Mouse (Mus musculus) ovary, postnatal 36 days (tissue): ENCODE results near the gene Farp1.

Experiments
- DNase-seq: peaks from one replicate; pipeline ENCODE4 v3.0.0; 2022; ENCODE audit warnings: low spot score, mixed read lengths

The Farp1 gene

GRCm38 (mm10) chr14:121219226-121220039, 184.4 kb downstream of the Farp1 start:
- no peak for DNase-seq

DNA sequence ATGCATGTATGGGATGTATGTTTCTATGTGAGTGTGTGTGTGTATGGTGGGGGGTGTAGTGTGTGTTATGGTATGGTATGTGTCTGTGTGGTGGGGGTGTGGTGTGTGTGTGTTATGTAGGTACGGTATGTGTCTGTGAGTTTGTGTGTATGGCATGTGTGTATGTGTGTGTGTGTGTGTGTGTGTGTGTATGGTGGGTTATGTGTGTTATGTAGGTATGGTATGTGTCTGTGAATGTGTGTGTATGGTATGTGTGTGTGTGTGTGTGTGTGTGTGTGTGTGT, 185.0 kb downstream of the Farp1 start:
- DNase-seq, result no peak

- peak; percentile 59 for DNase-seq
Measured at GRCm38 (mm10) chr14:121220723-121221122, 185.7 kb downstream of the Farp1 start.

GRCm38 (mm10) chr14:121225804-121226203, 190.8 kb downstream of the Farp1 start:
- DNase-seq, result no peak

- DNase-seq, result no peak
Measured at GRCm38 (mm10) chr14:121229036-121229773, 194.2 kb downstream of the Farp1 start.

DNA sequence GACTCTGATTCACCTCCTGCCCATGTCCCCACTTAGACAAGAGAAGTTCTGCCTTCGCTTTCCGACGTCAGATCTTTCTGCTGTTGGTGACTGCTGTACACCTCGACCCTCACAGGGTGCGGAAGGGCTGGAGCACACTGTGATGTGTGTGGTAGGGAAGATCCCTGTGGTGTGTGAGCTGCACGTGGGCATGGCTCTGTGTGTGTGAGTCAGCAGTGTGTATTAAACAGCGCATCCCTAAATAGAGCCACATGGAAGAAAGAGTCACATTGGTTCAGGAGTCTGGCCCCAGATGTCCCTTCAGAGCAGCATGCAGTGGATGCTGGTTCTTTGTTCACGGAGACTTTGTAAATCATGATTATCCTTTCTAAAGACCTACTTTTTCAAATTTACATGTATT, 196.2 kb downstream of the Farp1 start:
- no peak for DNase-seq

DNA sequence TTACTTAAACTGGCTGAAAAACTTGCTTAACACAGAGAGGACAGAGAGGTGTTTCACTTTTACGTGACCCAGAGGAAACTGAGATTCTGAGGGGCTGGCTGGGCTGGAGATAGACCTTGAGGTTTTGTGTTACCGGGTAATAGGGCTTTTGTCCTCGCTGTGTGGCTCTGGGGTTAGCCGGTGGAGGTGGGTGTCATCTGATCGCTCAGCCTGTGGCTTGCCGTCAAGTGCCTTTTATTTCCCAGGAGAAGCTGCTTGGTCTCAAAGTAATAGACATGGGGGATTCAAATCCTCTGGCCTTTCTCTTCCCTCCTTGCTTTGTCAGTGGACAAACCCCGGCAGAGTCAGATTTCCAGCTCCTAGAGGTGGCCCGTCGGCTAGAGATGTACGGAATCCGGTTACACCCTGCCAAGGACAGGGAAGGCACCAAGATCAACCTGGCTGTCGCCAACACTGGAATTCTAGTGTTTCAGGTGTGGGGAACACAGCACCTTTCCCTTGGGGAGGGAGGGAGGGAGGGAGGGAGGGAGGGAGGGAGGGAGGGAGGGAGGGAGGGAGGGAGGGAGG, 199.8 kb downstream of the Farp1 start:
- DNase-seq, result no peak

- no peak for DNase-seq
Measured at GRCm38 (mm10) chr14:121236736-121237135, 201.7 kb downstream of the Farp1 start.

GRCm38 (mm10) chr14:121238727-121239126, 203.7 kb downstream of the Farp1 start:
- no peak for DNase-seq

GRCm38 (mm10) chr14:121239386-121239785, 204.4 kb downstream of the Farp1 start:
- no peak for DNase-seq

- no peak for DNase-seq
Measured at GRCm38 (mm10) chr14:121244104-121244503, 209.1 kb downstream of the Farp1 start.

DNA sequence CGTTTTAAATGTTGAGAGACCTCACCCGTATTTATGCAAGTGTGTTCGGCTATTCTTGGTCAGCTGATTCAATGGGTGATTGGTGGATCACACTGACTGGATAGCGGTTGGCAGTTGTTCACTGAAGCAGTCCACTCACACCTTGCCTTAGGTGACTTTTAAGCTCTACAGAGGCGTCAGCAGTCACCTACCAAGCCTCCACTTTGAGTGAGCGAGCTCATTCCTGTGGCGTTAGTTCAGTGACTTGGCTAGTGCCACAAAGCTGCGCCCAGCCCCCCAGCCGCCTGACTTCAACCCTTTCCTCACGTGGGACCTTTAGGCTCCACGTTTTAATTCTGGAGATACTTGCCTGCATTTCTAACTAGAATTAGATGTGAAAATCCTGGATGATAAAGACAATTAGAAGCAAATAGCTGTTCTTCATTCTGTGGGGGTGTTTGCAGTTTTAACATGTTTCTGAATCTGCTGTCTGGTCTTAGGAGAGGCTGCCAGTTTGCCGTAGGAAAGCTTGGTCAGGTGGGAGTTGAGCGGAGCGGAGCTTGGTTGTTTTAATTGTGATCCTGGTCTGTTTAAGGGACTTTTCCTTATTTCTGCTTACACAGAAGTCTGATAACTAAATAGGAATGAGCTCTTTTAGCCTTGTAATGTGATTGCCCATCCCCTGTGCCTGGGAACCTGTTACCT, 211.2 kb downstream of the Farp1 start:
- DNase-seq, result no peak

GRCm38 (mm10) chr14:121247287-121247686, 212.3 kb downstream of the Farp1 start:
- DNase-seq, result no peak

DNA sequence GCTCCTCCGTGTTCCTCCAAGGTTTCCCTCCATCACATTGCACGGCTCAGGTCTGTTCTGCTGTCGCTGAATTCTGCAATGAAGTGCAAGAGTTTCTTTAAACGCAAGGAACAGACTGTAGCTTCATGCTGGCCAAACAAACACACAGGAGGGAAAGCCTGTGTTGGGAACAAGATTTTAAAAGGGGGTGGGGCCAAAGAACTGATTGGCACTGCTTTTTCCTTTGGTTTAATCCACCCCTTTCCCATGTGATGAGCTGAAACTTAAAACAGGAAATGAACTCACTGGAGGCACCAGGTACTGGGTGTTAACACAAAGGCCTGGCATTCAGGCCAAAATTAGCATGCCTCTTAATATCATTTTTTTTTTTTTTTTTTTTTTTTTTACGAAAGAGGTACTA, 213.3 kb downstream of the Farp1 start:
- DNase-seq, result no peak

DNA sequence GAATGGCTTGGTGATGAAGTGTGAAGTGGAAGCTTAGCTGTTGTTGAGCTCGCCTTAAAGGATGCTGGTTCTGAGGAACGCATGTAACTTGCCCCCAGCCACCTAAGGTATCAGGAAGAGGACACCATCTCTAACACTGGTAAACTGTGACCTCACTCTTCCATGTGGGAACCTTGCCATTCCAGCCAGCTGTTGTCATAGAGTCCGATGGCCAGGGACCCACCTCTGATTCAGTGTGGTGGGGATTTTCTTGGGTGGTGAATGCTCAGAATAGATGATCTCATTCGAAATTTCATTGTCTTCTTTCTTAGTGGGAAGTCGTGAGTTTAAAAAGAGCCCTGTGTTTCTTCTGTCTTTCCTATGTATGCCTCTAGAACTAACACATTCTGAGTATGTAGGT, 216.1 kb downstream of the Farp1 start:
- no peak for DNase-seq

GRCm38 (mm10) chr14:121251708-121252107, 216.7 kb downstream of the Farp1 start:
- no peak for DNase-seq

GRCm38 (mm10) chr14:121252542-121252941, 217.5 kb downstream of the Farp1 start:
- DNase-seq, result no peak

GRCm38 (mm10) chr14:121254869-121255268, 219.9 kb downstream of the Farp1 start:
- DNase-seq, result no peak

DNA sequence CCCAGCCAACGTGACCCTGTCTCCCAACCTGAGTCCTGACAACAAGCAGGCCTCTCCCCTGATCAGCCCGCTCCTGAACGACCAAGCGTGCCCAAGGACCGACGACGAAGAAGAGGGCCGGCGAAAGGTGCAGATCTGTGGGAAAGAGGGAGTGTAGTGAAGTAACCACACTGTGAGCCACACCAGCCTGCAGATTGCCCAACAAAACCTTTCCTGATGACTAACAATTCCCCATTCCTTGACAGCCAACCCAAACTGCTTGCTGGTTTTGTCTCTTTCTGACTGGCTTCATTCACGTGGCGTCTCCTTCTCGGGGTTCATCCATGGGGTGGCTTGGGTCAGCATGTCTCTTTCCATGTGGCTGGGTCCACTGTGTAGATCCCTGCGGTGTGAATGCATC, 220.5 kb downstream of the Farp1 start:
- DNase-seq, result no peak

DNA sequence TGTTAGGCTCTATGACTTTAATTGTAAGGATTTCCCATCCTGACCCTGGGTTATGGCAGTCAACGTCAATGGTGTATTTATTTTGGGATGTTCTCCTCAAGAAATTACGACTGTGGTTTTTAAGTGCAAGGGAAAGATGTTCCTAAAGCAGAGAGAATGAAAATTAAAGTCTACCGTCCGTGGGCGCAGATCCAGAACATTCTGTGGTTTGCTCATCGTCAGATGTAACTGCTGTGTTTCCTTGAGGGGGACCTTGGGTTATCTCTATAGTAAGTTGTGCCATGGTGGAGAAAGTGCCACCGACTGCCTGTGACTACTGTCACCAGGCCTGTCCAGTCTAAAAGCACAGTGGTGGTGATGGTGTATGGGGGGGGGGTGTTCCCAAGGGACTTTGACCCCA, 221.9 kb downstream of the Farp1 start:
- no peak for DNase-seq

GRCm38 (mm10) chr14:121259332-121259731, 224.3 kb downstream of the Farp1 start:
- DNase-seq, result no peak

DNA sequence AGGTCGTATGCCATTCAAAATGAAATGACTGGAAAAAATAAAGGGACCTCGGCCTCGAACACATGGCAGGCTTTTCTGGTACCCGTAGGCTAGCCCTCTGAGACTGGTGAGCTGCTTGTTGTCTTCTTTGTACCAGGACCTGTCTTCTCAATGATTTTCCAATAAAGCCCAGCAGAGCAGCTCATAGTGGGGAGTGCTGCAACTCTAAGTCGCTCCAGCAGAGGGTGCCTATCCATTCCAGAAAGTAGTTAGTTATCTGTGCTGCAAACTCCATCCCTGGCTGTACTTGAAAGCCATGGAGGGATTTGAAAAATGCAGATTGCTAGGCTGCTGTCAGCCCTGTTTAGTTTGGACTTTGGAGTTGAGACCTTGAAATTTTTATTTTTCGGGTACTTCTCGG, 224.8 kb downstream of the Farp1 start:
- peak; percentile 51 for DNase-seq
